Mouse (Mus musculus): ENCODE data around the gene Unc79.

GRCm38 (mm10) chr12:103160721-103161120 is 212.1 kb downstream of the Unc79 start:
- TF ChIP-seq CTCF (IDR thresholded peaks at IDR 0.05; ENCODE audit: low read depth) (no peak), EP300 (IDR thresholded peaks at IDR 0.05; ENCODE audit: low read depth) (no peak)
